Mouse (Mus musculus) retina, adult 2 months (tissue): ENCODE measurements around the gene Bcor.

Experiments
- DNase-seq: peaks from one replicate; pipeline ENCODE4 v3.0.0-alpha.2; 2012; ENCODE audit warnings: low read depth, low spot score

The Bcor gene

DNA sequence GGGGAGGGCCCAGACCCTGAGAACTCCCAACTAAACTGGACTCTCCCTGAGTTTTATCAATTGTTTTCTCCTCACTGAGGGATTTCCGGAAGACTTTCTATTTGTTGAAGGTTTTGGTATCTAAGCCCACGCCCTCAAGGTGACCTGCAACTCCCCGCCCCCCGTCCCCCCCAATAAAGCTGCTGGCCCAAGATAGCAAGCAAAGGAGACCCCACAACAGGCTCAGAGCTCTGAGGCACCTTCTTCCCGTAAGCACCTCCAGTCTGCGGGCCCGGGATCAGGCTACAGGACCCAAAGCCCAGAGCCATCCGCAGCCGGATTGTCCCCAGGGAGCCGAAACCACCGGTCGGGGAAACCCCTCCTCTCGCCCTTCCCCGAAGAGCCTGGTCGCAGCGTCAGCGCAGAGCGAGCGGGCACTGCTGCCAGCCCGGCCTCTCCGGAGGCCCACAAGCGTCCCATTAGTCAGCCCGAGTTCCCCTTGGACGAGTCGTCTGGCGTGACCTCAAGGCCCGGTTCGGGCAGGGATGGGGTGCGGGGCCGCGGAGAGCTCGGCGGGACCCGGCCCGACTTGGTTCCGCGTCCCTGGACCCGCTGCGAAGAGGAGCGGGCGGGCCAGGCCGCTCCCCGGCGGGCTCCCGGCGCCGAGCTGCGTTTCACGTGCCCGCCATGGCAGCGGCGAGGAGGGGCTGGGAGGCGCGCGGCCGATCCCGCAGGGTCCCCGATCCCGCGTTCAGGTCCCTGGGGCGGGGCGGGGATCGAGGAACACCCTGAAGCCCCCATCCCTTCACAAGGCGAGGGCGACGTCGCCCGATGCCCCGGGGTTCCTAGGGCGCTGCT, 73.3 kb downstream of the Bcor start:
- no peak for DNase-seq

DNA sequence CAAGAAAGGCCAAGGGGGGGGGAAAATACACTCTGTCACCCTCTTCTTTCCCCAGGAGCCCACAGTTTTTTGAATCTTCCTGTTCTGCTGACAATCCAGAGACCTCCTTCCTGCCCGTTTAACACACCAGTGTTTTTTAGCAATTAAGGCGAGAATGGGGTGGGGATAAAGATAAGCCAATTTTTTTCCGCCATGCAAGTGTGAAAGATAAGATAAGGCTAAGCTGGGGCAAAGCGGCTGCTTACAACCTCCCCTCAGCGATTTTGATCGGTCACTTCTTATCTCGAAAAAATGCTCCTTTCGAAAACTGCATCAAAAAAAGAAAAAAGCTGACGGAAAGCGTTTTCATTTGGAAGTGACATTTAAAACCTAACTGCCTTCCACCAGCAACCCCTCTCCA, 74.2 kb downstream of the Bcor start:
- DNase-seq, result no peak

GRCm38 (mm10) chrX:12085290-12085689, 74.9 kb downstream of the Bcor start:
- no peak for DNase-seq

GRCm38 (mm10) chrX:12084698-12085097, 75.5 kb downstream of the Bcor start:
- DNase-seq, result no peak

- no peak for DNase-seq
Measured at GRCm38 (mm10) chrX:12083631-12084030, 76.5 kb downstream of the Bcor start.

GRCm38 (mm10) chrX:12082736-12083135, 77.4 kb downstream of the Bcor start:
- no peak for DNase-seq

DNA sequence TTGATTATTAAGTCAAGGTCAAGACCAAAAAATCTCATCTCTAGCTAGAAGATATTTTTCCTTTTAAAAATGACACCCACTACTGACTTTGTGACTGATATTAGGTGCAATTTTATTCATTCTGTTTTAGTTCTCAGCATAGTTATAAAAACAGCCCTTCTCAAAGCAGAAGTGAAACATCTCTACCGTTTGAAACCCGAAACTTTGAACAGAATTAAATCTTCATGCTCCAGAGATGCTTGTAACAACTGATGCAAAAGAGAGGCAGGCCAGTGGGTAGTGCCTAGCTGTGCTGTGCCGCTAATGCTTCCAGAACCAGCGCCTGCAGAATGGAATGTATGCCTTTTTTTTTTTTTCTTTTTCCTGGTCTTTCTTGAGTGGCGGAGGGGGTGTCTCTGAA, 78.0 kb downstream of the Bcor start:
- DNase-seq, result no peak

- no peak for DNase-seq
Measured at GRCm38 (mm10) chrX:12081741-12082155, 78.4 kb downstream of the Bcor start.

GRCm38 (mm10) chrX:12080904-12081740, 79.0 kb downstream of the Bcor start:
- DNase-seq, result no peak

- DNase-seq, result no peak
Measured at GRCm38 (mm10) chrX:12080095-12080903, 79.9 kb downstream of the Bcor start.

GRCm38 (mm10) chrX:12079309-12080094, 80.7 kb downstream of the Bcor start:
- DNase-seq, result no peak

DNA sequence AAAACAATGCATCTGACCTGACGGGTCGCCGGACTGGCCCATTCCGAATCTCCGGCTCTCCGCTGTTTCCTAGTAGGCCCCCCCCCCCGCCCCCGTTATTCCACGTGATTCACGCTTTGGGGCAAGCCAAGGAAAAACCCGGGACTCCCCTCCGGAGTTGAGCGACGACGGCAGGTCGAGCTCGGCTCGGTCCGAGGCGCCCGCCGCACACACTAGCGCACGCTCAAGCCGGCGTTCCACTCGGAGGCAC, 81.2 kb downstream of the Bcor start:
- no peak for DNase-seq

DNA sequence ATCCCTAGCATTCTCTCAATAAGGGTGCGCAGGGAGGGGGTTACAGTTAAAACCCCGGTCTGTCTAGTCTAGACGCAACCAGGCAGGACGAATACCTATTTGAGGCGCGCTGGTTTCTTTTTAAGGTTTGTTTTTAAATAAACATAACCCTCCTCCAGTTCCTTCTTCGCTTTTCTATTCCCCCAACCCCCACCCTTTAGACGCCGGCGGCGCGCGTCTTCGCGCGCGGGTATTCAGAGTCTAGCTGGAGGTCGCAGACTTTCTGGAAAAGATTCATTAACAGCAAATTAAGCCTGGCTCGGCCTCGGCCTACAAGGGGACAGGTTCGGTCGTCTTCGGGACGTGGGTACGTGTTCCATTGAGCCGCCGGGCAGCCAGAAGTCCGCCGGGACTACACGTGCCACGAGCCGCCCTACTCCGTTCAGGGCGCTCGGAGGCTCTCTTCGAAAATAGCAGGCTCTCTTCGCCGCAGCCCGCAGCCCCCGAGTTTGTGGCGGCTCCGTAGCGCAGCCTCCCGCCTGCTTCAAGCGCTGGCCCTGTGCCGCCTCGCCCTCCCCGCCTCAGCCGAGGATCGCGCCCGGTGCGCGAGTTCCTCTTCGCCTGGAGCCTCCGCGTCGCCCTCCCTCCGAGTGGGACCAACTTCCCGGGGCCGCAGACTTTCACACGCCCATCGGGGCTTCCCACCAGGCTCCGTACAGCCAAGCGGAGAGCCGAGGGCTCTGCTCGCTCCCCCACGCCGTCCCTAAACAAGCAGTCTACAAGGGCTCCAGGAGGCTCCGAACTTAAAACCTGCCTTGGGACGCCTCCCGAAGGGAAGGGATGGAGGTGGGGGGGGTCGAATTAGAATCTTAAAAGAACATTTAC, 81.7 kb downstream of the Bcor start:
- DNase-seq, result no peak

- no peak for DNase-seq
Measured at GRCm38 (mm10) chrX:12077601-12077980, 82.6 kb downstream of the Bcor start.

DNA sequence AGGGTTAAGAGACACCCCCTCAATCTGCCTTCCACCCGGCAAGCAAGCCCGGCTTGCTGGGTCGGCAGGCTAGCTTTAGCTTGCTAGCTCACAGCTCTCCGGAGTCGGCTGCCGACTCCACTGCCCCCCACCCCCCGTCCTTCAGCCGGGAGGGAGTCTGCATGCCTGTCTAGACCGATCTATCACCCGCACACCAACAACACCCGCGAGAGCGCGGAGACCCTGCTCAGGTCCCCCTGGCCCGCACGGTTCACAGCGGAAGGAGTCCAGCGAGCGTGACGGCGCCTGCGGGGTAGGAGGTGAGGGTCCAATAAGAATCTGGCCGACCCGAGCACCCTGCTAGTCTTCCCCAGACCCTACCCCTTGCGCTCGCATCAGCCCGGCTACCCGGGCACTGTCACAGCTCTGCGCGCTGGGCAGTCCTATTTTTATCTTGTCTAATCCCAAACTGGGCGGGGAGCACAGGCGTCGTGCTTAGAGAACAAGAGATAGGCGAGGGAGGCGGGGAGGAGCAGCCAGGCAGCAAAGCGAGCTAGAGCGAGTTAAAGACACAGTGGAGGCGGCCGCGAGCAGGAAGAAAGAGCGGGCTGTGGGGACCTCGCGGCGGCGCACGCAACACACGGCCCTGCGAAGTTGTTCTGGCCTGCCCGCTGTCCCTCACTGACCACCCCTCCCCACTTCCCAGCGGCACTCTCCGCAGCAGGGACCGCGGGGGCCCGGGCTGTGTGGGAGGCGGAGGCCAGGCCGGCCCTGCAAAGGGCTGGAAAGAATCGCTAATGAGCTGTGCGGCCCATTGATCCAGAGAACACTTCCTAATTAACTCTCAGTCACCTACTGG, 83.2 kb downstream of the Bcor start:
- no peak for DNase-seq

GRCm38 (mm10) chrX:12072721-12073120, 87.4 kb downstream of the Bcor start:
- DNase-seq, result no peak

GRCm38 (mm10) chrX:12068978-12069724, 91.0 kb downstream of the Bcor start:
- DNase-seq, result no peak

DNA sequence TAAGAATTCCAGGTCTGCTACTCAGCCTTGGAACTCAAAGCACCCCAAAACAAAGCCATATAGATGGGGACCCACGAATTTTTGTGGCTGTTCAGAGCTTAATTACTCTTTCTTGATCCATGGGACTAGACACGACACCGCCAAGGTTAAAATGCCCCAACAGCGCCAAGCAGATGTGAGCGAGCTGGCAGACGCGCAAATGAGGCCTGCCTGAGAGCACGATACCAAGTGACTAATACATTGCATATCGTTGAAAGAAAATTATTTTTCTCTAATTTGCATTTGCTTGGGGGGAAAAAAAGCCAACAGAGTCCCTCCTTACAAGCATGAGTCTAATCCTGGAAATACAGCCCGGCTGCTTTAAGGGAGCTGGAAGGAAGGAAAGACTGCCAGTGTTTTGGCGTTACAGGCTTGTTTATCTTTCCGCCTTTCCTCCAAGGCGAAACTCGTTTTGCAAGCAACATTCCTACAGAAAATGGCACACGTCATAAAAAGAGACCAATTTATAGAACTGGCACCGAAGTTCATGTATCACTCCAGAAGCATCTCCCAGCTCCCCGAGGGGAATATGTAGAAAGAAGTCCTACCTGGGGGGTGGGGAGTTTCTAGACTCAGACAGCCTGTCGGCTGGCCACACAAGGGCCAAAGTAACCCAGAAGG, 92.2 kb downstream of the Bcor start:
- DNase-seq, result no peak
